Mouse (Mus musculus) erythroblast, embryonic 14.5 days (primary cell): Measurements from ENCODE around the gene Pex7. TPM values are rescaled to one million over a fixed set of nuclear protein-coding genes. Genes with fewer than 3 reads are reported as not detected.

Experiments
- H3K27me3 ChIP-seq: 2 replicates; pipeline ENCODE4 v1.6.1; 2012; ENCODE audit warnings: inconsistent platforms; ENCODE audit not compliant: control insufficient read depth
- H3K36me3 ChIP-seq: 2 replicates; pipeline ENCODE4 v1.6.1; 2012; ENCODE audit warnings: mild to moderate bottlenecking, inconsistent platforms; ENCODE audit not compliant: control insufficient read depth
- H3K4me1 ChIP-seq: 2 replicates; pipeline ENCODE4 v1.6.1; 2012; ENCODE audit warnings: inconsistent platforms; ENCODE audit not compliant: control insufficient read depth
- H3K4me3 ChIP-seq: replicated peaks from 2 replicates; pipeline ENCODE3; 2012; ENCODE audit warnings: moderate library complexity, mild to moderate bottlenecking, inconsistent platforms
- H3K9me3 ChIP-seq: 2 replicates; pipeline ENCODE4 v1.6.1; 2012; ENCODE audit warnings: low read length, inconsistent platforms, mixed read lengths; ENCODE audit not compliant: control insufficient read depth
- GATA1 ChIP-seq: IDR thresholded peaks from 2 replicates; pipeline ENCODE4 v1.6.1; 2012; ENCODE audit warnings: low read length, inconsistent platforms, mixed read lengths
- TAL1 ChIP-seq: IDR thresholded peaks from 3 replicates; pipeline ENCODE4 v1.6.1; 2012; ENCODE audit warnings: low read length, inconsistent platforms, mixed read lengths
- polyA plus RNA-seq: library from polyadenylated mRNA; stranded (reverse); fragments of >175 nt; gene quantifications from 2 replicates; pipeline ENCODE4 v1.2.3, GENCODE M21; 2012

Gene Pex7
- polyA plus RNA-seq, 1 experiment = 0.18 TPM

DNA sequence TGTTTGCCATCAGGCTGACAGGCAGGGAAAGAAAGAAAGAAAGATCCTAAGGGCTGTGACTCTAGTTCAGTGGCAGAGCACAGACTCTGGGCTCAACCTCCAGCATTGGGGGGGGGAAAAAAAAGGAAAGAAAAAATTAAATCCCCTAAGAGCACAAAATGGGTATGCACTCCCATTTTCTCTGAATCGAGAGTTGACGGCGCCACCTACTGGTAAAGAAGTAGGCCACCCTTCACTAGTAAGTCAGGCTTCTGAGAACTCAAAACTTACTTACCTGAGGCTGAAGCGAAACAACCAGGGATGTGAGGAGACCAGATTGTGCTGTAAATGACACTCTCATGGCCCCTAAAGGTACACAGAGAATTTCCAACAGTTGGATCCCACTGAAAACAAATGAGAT, 13.5 kb downstream of the Pex7 start:
- TF ChIP-seq TAL1 (no peak), GATA1 (no peak)
- Histone ChIP-seq H3K4me3 (no peak overlapping the region), H3K36me3 (peaks cover 15% of the 10 kb centered on the region), H3K9me3 (no peaks in the 10 kb centered on the region), H3K4me1 (no peaks in the 10 kb centered on the region), H3K27me3 (no peaks in the 10 kb centered on the region)

DNA sequence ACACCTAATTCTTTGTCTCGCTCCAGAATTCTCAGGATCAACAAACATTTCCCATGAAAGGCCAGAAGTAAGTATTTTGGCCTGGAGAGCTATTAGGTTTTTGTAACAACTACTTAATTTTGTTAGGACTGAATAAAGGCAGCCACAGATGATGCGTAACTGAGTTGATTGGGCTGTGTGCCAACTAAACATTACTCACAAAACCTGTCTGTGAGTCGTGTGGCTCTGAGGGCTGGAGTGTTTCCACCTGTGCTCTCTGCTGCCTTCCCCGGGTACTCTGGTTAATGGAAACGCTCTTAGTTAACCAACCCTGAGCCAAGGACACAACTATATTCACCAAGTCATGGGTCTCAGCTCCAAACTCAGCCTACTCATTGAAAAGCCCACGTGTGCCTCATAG, 14.3 kb downstream of the Pex7 start:
- TF ChIP-seq GATA1 = no peak
- no peak for TF ChIP-seq TAL1
- Histone ChIP-seq H3K9me3 (no peaks in the 10 kb centered on the region), H3K4me1 (no peaks in the 10 kb centered on the region), H3K4me3 (no peak overlapping the region), H3K36me3 (peaks cover 15% of the 10 kb centered on the region), H3K27me3 (no peaks in the 10 kb centered on the region)

DNA sequence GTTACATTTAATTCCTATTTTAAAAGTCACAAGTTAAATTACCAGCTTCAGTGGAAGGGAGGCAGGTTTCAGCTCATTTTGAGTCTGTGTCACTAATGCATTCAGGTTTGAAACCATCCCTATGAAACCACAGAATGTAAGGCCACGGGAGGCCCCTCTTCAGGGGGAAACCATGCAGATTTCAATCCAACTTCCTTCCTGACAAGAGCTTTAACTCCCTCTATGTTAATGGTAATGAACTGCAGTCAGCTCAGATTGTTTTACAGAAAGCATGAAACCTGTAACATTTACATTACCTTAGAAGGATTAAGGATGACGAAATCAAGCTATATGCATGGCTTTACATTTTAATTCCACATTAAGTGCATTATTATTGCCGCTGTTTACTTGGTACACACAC, 15.8 kb downstream of the Pex7 start:
- no peaks in the 10 kb centered on the region for H3K9me3 ChIP-seq
- no peak overlapping the region for H3K4me3 ChIP-seq
- no peak for TF ChIP-seq GATA1
- no peak for TF ChIP-seq TAL1
- no peaks in the 10 kb centered on the region; the same call in 1 of the 2 replicates for H3K4me1 ChIP-seq
- no peaks in the 10 kb centered on the region for H3K27me3 ChIP-seq
- H3K36me3 ChIP-seq = peaks cover 14% of the 10 kb centered on the region

DNA sequence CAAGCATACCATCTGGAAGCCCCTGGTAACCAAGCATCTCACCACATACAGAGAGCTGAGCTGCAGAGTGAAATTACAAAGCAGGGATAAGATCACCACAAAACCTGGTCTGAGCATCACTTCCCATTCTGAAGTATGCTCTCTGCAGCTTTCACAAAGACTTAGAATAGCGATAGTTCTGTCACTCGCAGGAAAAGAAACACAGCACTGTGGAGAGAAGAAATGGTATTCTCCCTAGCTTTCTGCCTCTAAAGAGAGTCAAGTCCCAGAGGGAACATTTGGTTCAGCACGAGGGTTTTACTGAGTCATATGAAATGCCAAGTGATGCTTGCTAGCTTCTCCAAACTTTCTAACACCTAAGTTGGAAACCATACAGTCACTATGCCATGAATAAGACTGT, 17.6 kb downstream of the Pex7 start:
- no peaks in the 10 kb centered on the region for H3K27me3 ChIP-seq
- TF ChIP-seq GATA1 (no peak), TAL1 (no peak)
- peaks cover 6% of the 10 kb centered on the region for H3K4me1 ChIP-seq
- no peaks in the 10 kb centered on the region for H3K9me3 ChIP-seq
- peaks cover 20% of the 10 kb centered on the region for H3K36me3 ChIP-seq
- H3K4me3 ChIP-seq = no peak overlapping the region

DNA sequence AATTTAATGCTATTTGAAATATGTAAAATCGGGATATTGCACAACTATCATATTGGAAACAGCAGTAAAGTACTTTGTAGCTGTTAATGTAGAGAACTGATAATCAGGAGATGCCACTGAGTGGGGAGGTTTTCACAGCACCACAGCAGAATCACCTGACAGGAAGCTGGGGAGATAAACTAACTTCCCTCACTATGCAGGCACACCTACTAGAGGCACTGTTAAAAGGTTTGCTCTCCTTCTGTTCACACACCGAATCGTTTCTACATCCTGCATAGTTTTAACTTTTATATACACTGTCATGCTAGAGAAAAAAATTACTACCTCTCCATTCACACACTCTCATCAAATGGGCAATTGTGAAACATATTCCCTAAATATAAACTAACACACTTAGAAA, 21.2 kb downstream of the Pex7 start:
- Histone ChIP-seq H3K4me3 (no peak overlapping the region), H3K27me3 (no peaks in the 10 kb centered on the region), H3K4me1 (peaks cover 6% of the 10 kb centered on the region), H3K9me3 (no peaks in the 10 kb centered on the region), H3K36me3 (peaks cover 14% of the 10 kb centered on the region)
- TF ChIP-seq TAL1 (no peak), GATA1 (no peak)

DNA sequence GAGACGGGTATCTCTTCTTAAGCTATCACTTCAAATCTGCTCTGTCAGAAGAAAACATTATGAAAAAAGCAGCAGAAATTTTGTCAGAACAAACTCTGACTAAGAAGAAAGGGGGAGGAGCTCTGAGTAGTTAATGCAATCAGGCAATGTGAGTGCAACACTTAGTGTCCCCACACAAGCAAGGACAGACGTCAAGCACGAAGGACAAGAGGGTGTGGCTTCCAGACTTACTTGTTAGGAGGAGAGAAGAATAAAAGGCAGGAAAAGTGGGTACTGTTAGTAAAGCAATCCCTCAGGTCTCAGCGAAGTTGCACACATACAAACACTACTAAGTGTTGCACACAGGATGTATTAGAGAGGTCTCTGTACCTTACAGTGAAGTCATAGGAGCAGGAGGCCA, 23.1 kb downstream of the Pex7 start:
- H3K4me1 ChIP-seq = peaks cover 6% of the 10 kb centered on the region
- peaks cover 11% of the 10 kb centered on the region for H3K36me3 ChIP-seq
- TF ChIP-seq GATA1 = no peak
- TF ChIP-seq TAL1 = no peak
- H3K27me3 ChIP-seq = no peaks in the 10 kb centered on the region
- no peaks in the 10 kb centered on the region for H3K9me3 ChIP-seq
- H3K4me3 ChIP-seq = no peak overlapping the region

DNA sequence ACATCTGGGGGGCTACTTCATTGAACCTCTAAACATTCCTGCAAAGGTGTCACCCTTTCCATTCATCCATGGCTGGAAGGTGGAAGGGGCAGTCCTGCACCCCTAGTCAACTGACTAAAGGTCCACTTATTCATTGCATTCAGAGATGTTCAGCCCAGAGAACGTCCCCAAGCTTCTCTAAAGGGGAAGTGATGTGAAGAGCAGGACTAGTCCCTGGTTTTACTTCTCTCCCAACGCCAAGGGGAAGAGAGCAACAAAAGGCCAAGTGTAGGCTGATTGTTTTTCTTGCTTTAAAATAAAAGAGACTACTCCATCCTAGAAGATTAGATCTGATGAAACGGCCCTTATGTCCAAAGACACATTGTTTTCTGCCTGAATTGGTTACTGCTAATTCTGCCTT, 27.1 kb downstream of the Pex7 start:
- TF ChIP-seq GATA1 (no peak), TAL1 (no peak)
- Histone ChIP-seq H3K9me3 (no peaks in the 10 kb centered on the region), H3K4me1 (no peaks in the 10 kb centered on the region; the same call in 1 of the 2 replicates), H3K27me3 (no peaks in the 10 kb centered on the region), H3K36me3 (peaks cover 2% of the 10 kb centered on the region), H3K4me3 (no peak overlapping the region)

DNA sequence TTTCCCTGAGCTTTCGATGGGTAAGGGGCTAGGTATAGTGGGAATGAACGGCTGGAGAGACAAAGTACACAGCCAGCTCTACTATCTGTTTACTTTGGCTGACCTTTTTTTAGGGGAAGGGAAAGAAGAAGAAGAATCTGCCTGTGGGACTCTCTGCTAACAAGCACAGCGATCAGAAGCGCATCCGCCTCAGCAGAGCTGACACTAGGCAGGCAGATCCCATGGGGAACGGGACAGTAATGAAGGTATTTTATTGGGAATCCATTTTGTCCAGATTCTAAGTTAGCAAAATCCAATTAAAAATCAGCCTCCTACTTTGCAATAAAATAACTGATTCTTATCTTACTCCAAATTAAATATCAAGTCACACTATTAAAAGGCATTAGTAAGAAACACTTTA, 28.3 kb downstream of the Pex7 start:
- Histone ChIP-seq H3K36me3 (peaks cover 2% of the 10 kb centered on the region), H3K4me3 (no peak overlapping the region), H3K27me3 (no peaks in the 10 kb centered on the region), H3K9me3 (no peaks in the 10 kb centered on the region), H3K4me1 (peaks cover 4% of the 10 kb centered on the region)
- TF ChIP-seq GATA1 (no peak), TAL1 (no peak)

DNA sequence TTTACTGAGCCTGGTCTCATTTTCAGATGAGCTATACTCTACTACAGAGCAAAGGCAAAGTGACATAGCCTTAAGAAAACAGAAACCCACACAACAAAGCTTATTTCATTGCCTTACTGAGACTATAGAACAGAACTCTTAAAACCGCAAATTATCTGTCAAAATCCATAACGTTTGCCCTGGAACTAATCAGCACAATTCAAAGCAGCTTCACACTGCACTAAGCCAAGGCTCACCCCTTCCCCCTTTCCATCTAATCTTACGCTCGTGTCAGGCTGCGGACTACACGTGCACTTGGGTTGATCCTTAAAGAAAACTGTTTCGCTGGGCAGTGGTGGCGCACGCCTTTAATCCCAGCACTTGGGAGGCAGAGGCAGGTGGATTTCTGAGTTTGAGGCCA, 29.8 kb downstream of the Pex7 start:
- H3K36me3 ChIP-seq = no peaks in the 10 kb centered on the region; the same call in 1 of the 2 replicates
- TF ChIP-seq GATA1 (no peak), TAL1 (no peak)
- no peaks in the 10 kb centered on the region for H3K27me3 ChIP-seq
- peaks cover 4% of the 10 kb centered on the region for H3K4me1 ChIP-seq
- H3K9me3 ChIP-seq = no peaks in the 10 kb centered on the region
- no peak overlapping the region for H3K4me3 ChIP-seq

DNA sequence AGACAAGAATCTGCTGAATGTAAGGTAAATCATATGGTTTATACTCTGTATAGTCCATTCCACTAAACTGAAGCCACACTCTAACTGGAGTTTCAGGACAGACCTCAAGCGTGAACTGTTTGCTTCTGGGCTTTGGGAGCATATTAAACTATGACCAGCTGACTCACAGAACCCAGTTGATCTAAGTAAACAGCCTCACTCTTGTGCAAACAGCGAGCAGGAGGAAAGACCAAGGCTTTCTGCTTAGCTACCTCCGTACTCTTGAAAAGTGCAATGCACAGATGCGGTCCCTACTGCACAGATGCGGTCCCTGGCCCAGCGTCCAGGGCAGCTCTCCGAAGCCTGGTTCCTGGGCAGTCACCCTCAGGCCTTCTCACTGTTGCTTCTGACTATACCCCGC, 30.2 kb downstream of the Pex7 start:
- Histone ChIP-seq H3K9me3 (no peaks in the 10 kb centered on the region), H3K36me3 (no peaks in the 10 kb centered on the region; the same call in 1 of the 2 replicates), H3K4me3 (no peak overlapping the region), H3K4me1 (peaks cover 4% of the 10 kb centered on the region), H3K27me3 (no peaks in the 10 kb centered on the region)
- no peak for TF ChIP-seq TAL1
- no peak for TF ChIP-seq GATA1

DNA sequence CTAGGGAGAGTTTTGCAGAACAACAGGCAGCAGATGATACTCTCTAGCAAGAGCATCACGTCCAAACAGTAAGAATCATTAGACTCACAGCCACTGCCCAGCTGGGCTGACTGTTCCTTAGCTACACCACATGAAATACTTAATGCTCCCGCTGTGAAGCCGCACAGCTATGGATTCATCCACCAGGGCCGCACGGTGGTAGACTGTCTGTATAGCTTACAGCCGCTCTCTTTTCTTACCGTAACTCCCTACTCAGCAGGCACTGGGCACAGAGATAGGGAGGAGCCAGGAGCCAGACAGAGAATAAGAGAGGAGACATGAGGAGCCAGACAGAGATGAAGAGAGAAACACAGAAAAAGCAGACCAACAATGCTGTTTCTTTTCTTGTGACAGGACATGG, 30.8 kb downstream of the Pex7 start:
- Histone ChIP-seq H3K9me3 (no peaks in the 10 kb centered on the region), H3K27me3 (no peaks in the 10 kb centered on the region), H3K4me3 (no peak overlapping the region), H3K4me1 (peaks cover 4% of the 10 kb centered on the region), H3K36me3 (no peaks in the 10 kb centered on the region; the same call in 1 of the 2 replicates)
- TF ChIP-seq TAL1 = no peak
- no peak for TF ChIP-seq GATA1
